Mouse (Mus musculus) kidney, postnatal 0 days (tissue): Measurements from ENCODE around the gene Gm17428. TPM values are rescaled to one million over a fixed set of nuclear protein-coding genes. Genes with fewer than 3 reads are reported as not detected.
"Not testable (repeated sequence)": the region's sequence is repeated elsewhere in the genome, so short reads cannot be mapped to it uniquely, and the experiment has no call there.

Experiments used
- ATAC-seq: fragments of 200-750 bp; cut with Nextera tagmentation; replicated peaks from 2 replicates; pipeline ENCODE4 v1.8.0; 2017; ENCODE audit warnings: low read depth, moderate number of reproducible peaks, moderate TSS enrichment, moderate library complexity; ENCODE audit not compliant: low FRiP score
- DNase-seq: peaks from one replicate; pipeline ENCODE4 v3.0.0-alpha.2; 2016; ENCODE audit warnings: low spot score
- H3K27ac ChIP-seq: fragments of 300-500 bp; sonication (generic); 2 replicates; pipeline ENCODE4 v1.5.1; 2014; ENCODE audit warnings: mild to moderate bottlenecking
- H3K27me3 ChIP-seq: fragments of 300-500 bp; sonication (generic); 2 replicates; pipeline ENCODE4 v1.6.1; 2014; ENCODE audit warnings: low read length, mixed read lengths; ENCODE audit not compliant: insufficient read depth
- H3K36me3 ChIP-seq: fragments of 300-500 bp; sonication (generic); 2 replicates; pipeline ENCODE4 v1.6.1; 2014; ENCODE audit warnings: low read length, mixed read lengths; ENCODE audit not compliant: insufficient read depth
- H3K4me1 ChIP-seq: fragments of 300-500 bp; sonication (generic); replicated peaks from 2 replicates; pipeline ENCODE4 v1.6.1; 2014; ENCODE audit warnings: antibody characterized with exemption, low read length, mixed read lengths; ENCODE audit not compliant: insufficient read depth
- H3K4me2 ChIP-seq: fragments of 300-500 bp; sonication (generic); 2 replicates; pipeline ENCODE4 v1.6.1; 2014; ENCODE audit warnings: mild to moderate bottlenecking, low read length, moderate library complexity, mixed read lengths
- H3K4me3 ChIP-seq: fragments of 300-500 bp; sonication (generic); replicated peaks from 2 replicates; pipeline ENCODE4 v1.5.1; 2014; ENCODE audit warnings: low read depth, low read length
- H3K9ac ChIP-seq: fragments of 300-500 bp; sonication (generic); 2 replicates; pipeline ENCODE4 v1.6.1; 2014; ENCODE audit warnings: low read depth, low read length
- H3K9me3 ChIP-seq: fragments of 300-500 bp; sonication (generic); replicated peaks from 2 replicates; pipeline ENCODE4 v1.6.1; 2016; ENCODE audit warnings: low read length, inconsistent platforms, mixed read lengths
- CTCF ChIP-seq: IDR thresholded peaks from 2 replicates; pipeline ENCODE4 v1.5.1; 2016; ENCODE audit warnings: antibody characterized with exemption, low read depth, mild to moderate bottlenecking, moderate library complexity
- WGBS: fragments of 180-500 bp; shearing (Covaris S2); extraction: QIAGEN DNeasy Blood & Tissue Kit; methylation state at CpG from one replicate; pipeline ENCODE4 v1.1.7; 2014; 5-methylcytosine and 5-hydroxymethylcytosine counted together
- polyA plus RNA-seq: library from polyadenylated mRNA; unstranded; fragments of >200 nt; fragmentation: Nextera tagmentation; extraction: Ambion mirVana; gene quantifications from 2 replicates; pipeline ENCODE4 v1.2.1, GENCODE M21; 2015

Gene Gm17428
- polyA plus RNA-seq, 1 experiment from 2014 or later = not detected

DNA sequence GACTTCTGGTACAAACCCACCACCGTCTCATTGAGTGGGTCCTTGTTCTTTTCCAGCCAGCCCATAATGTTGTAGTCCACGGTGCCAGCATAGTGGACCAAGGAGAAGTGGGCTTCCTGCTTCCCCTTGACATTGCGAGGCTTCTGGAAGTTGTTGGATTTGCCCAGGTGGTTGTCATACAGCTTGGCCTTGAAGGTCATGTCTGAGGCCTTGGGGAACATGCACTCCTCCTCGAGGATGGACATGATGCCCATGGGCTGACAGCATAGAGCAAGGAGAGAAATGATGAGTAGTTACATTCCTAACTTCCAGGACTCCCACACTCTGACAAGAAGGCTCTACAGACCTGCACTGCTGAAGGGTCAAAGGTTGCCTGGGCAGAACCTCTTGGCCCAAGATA, 18.2 kb upstream of the Gm17428 start:
- no peaks in the 10 kb centered on the region for H3K36me3 ChIP-seq

DNA sequence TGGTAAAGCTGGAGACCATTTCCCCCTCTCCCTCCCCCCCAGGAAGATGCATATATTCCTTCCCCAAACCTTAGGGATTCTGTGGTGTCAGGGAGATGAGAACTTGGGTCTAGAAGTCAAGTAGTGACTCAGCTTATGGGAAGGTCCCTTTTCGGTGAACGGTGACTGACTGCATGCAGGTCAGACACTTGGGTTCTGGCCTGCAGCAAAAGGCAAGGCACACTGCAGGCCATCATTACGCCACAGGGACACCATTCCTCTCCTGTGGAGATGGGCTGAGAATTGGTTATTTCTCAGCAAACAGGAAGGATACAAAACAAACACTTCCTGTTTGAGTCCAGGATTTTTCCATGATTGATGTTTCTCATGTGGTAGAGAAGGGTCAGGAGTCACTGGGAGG, 17.5 kb upstream of the Gm17428 start:
- Histone ChIP-seq H3K9ac (no peak overlapping the region), H3K27ac (no peak overlapping the region), H3K27me3 (no peaks in the 10 kb centered on the region), H3K4me2 (no peak overlapping the region), H3K36me3 (no peaks in the 10 kb centered on the region), H3K4me1 (no peaks in the 10 kb centered on the region), H3K4me3 (no peak overlapping the region), H3K9me3 (no peaks in the 10 kb centered on the region)
- TF ChIP-seq CTCF = no peak
- DNase-seq = no peak
- WGBS = 74% methylated on average over 3 of the region's 3 CpGs
- ATAC-seq = no peak

More for the DNA sequence above, 18.2 kb upstream of the Gm17428 start:
- Histone ChIP-seq H3K4me2 (no peak overlapping the region), H3K4me1 (no peaks in the 10 kb centered on the region), H3K27ac (no peak overlapping the region), H3K9ac (no peak overlapping the region), H3K4me3 (no peak overlapping the region), H3K27me3 (no peaks in the 10 kb centered on the region), H3K9me3 (no peaks in the 10 kb centered on the region)
- 76% methylated on average over 4 of the region's 4 CpGs for WGBS
- TF ChIP-seq CTCF = no peak
- DNase-seq (no peak), ATAC-seq (no peak)

DNA sequence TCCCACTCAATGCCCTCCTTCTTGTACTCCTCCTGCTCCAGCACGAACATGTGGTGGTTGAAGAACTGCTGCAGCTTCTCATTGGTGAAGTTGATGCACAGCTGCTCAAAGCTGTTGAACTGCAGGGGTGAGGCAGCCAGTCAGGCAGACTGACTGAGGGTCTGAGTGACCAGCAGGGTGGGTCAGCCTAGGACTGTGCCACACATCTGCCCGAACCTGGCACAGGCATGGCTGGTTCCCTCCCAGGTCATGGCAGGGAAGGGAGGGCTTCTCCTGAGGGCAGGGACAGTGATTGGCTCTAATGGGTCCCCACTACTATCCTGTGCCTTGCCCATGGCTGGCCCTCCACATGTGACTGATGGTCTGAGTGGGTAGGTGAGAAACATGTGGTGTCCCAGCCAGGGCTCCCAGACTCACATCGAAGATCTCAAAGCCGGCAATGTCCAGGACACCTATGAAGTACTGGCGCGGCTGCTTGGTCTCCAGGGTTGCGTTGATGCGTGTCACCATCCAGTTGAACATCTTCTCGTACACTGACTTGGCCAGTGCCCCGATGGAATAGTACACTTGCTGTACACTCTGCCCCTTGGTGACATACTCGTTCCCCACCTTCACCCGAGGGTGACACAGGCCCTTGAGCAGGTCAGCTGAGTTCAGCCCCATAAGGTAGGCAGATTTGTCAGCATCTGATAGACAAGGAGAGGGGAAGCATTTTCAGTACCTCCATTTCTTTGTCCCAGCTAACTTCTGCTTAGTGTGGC, 16.7 kb upstream of the Gm17428 start:
- not testable (repeated sequence) for H3K9me3 ChIP-seq, H3K4me3 ChIP-seq, H3K4me1 ChIP-seq, H3K36me3 ChIP-seq, H3K4me2 ChIP-seq, H3K27ac ChIP-seq, H3K27me3 ChIP-seq, ATAC-seq, H3K9ac ChIP-seq, DNase-seq
- 90% methylated on average over 11 of the region's 12 CpGs for WGBS

DNA sequence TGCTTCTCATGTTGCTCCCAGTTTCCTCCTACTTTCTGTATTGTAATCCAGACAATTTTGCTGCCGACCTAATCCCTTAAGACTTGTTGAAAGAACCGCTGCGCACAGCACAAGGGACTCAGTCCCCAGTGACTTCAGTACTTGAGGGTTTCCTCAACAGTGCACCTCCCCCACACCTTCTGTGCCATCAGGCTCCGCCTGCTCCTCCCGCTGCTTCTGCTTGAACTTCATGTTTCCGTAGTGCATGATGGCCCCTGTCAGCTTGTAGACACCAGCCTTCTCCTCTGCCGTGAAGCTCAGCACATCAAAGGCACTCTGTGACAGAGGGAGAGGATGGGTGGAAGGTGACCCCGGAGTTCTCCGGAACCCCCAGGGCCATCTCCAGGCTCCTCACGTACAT, 16.0 kb upstream of the Gm17428 start:
- Histone ChIP-seq H3K9me3 (no peaks in the 10 kb centered on the region), H3K27ac (no peak overlapping the region), H3K27me3 (no peaks in the 10 kb centered on the region), H3K9ac (no peak overlapping the region), H3K4me2 (no peak overlapping the region), H3K36me3 (no peaks in the 10 kb centered on the region), H3K4me3 (no peak overlapping the region), H3K4me1 (no peaks in the 10 kb centered on the region)
- TF ChIP-seq CTCF = no peak
- ATAC-seq = no peak
- DNase-seq = no peak
- WGBS = 62% methylated on average over 10 of the region's 10 CpGs

DNA sequence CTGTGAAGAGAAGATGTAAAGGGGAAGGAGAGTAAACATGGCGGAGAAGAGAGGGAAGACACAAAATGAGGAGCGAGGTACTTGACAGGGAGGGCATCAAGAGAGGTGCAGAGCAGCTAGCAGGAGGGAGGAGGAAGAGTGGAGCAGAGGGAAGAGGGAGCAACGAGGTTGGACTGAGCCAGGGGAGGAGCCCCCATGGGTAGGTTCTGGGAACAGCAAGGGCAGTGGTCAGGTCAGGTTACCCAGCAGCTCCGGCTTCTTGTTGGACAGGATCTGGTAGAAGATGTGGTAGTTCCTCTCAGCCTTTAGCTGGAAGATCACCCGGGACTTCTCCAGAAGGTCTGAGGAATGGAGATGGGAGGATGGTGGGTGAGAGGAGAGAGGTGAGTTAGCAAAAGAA, 15.2 kb upstream of the Gm17428 start:
- Histone ChIP-seq H3K9ac (no peak overlapping the region), H3K4me1 (no peaks in the 10 kb centered on the region), H3K36me3 (no peaks in the 10 kb centered on the region), H3K4me2 (no peak overlapping the region), H3K4me3 (no peak overlapping the region), H3K27ac (no peak overlapping the region), H3K9me3 (no peaks in the 10 kb centered on the region), H3K27me3 (no peaks in the 10 kb centered on the region)
- no peak for ATAC-seq
- 76% methylated on average over 5 of the region's 5 CpGs for WGBS
- DNase-seq = no peak
- no peak for TF ChIP-seq CTCF

- no peak for TF ChIP-seq CTCF
- Histone ChIP-seq H3K4me2 (no peak overlapping the region), H3K9me3 (no peaks in the 10 kb centered on the region), H3K9ac (no peak overlapping the region), H3K27me3 (no peaks in the 10 kb centered on the region), H3K36me3 (no peaks in the 10 kb centered on the region), H3K27ac (no peak overlapping the region), H3K4me1 (no peaks in the 10 kb centered on the region), H3K4me3 (no peak overlapping the region)
- no peak for ATAC-seq
- WGBS = 81% methylated on average over 7 of the region's 7 CpGs
- no peak for DNase-seq
Observed at GRCm38 (mm10) chr14:54962714-54963113, 14.0 kb upstream of the Gm17428 start.

- Histone ChIP-seq H3K4me3 (no peak overlapping the region), H3K9ac (no peak overlapping the region), H3K4me2 (no peak overlapping the region), H3K4me1 (no peaks in the 10 kb centered on the region), H3K9me3 (no peaks in the 10 kb centered on the region), H3K36me3 (no peaks in the 10 kb centered on the region), H3K27ac (no peak overlapping the region), H3K27me3 (no peaks in the 10 kb centered on the region)
- no peak for TF ChIP-seq CTCF
- no peak for ATAC-seq
- DNase-seq = no peak
- 86% methylated on average over 11 of the region's 11 CpGs for WGBS
Observed at GRCm38 (mm10) chr14:54963727-54964126, 13.0 kb upstream of the Gm17428 start.
